10 mouse cellular contexts compared by ENCODE assay signal in genomic region chr4:123248971-123249567, GRCm38 (mm10). TPM values are rescaled to one million over a fixed set of nuclear protein-coding genes. Genes with fewer than 3 reads are reported as not detected.
DNase-seq lines count a peak whose midpoint lies in the region; ATAC-seq lines count a peak whose summit lies in the region.
"Had no signal": no experiment of that assay in that cellular context is flagged by ENCODE, and none has a peak within 500 bp of the region (broad histone marks: within the 10 kb centered on the region; RNA-seq: fewer than 3 reads in every experiment).

No protein-coding gene starts in this region.

- H3K9me3 ChIP-seq in kidney, embryonic 15.5 days (replicated peaks): no peaks in the 10 kb centered on the region
- H3K9me3 ChIP-seq: limb, embryonic 12.5 days had no signal

- no peak for DNase-seq in kidney, adult 8-10 months
- peak; percentile 72 for DNase-seq in cerebellum, adult 8-10 months
- DNase-seq in heart, adult 9 months (ENCODE audit: low spot score in 2 of 2): peak; percentile 91 to 92
- peak; percentile 49 to 61 for DNase-seq in left cerebral cortex, adult 18-20 months (ENCODE audit: low spot score in 2 of 2)
- peak; percentile 48 for DNase-seq in right cerebral cortex, postnatal 25 days
- DNase-seq in thymus, postnatal 10 days (ENCODE audit: low spot score in 2 of 2): no peak
- DNase-seq in liver: no peak

- no peak overlapping the region for H3K4me3 ChIP-seq in kidney, embryonic 15.5 days (replicated peaks)
- H3K4me3 ChIP-seq: limb, embryonic 12.5 days had no signal

- no peaks in the 10 kb centered on the region for H3K27me3 ChIP-seq in kidney, embryonic 15.5 days
- H3K27me3 ChIP-seq: limb, embryonic 12.5 days had no signal

- no peak for ATAC-seq in kidney, embryonic 15.5 days (replicated peaks; ENCODE audit: low FRiP score)

- peak overlapping the region; percentile 32; the same call in 1 of the 2 replicates for H3K27ac ChIP-seq in kidney, embryonic 15.5 days
- H3K27ac ChIP-seq: limb, embryonic 12.5 days had no signal

- peaks cover 8% of the 10 kb centered on the region; the same call in 1 of the 2 replicates for H3K36me3 ChIP-seq in kidney, embryonic 15.5 days
- H3K36me3 ChIP-seq: limb, embryonic 12.5 days had no signal

- H3K4me2 ChIP-seq in kidney, embryonic 15.5 days: no peak overlapping the region
- H3K4me2 ChIP-seq: limb, embryonic 12.5 days had no signal

- 69% methylated on average over 7 of the region's 7 CpGs for WGBS in kidney, embryonic 15.5 days

- H3K9ac ChIP-seq in kidney, embryonic 15.5 days: no peak overlapping the region
- H3K9ac ChIP-seq: limb, embryonic 12.5 days had no signal

- peaks cover 54% of the 10 kb centered on the region for H3K4me1 ChIP-seq in kidney, embryonic 15.5 days

RNA-seq across cellular contexts. Expression of gene Pabpc4, which starts 13.1 kb away (rescaled TPM):
- 45.3 and 47.4 TPM in 2 replicates for polyA plus RNA-seq in kidney, embryonic 15.5 days (2015; fragmentation: Nextera tagmentation; extraction: Ambion mirVana)
- 10 to 100 TPM; 40.3 to 42.2 TPM for total RNA-seq in left cerebral cortex, adult 18-20 months (2021)

RNA-seq across cellular contexts. Expression of gene Heyl, which starts 15.7 kb away (rescaled TPM):
- polyA plus RNA-seq in kidney, embryonic 15.5 days (2015; fragmentation: Nextera tagmentation; extraction: Ambion mirVana): 44.2 and 47.7 TPM in 2 replicates
- 1 to 10 TPM; 3.5 to 3.9 TPM for total RNA-seq in left cerebral cortex, adult 18-20 months (2021)

RNA-seq across cellular contexts. Expression of gene Nt5c1a, which starts 47.8 kb away (rescaled TPM):
- polyA plus RNA-seq in kidney, embryonic 15.5 days (2015; fragmentation: Nextera tagmentation; extraction: Ambion mirVana): 0.25 and 0.49 TPM in 2 replicates
- 10 to 100 TPM; 10.5 to 13.4 TPM for total RNA-seq in left cerebral cortex, adult 18-20 months (2021)
- polyA plus RNA-seq: limb, embryonic 12.5 days; spleen, adult 2 months had no signal

Comparison
In these comparisons a context has a peak if more than half of its experiments do, and no peak if none do; other contexts are left out.
1. DNase-seq: peak in cerebellum, adult 8-10 months (single experiment), heart, adult 9 months (2 of 2), left cerebral cortex, adult 18-20 months (2 of 2) and right cerebral cortex, postnatal 25 days (single experiment); none in kidney, adult 8-10 months (0 of 2), thymus, postnatal 10 days (0 of 2) and liver (single experiment).